Mouse (Mus musculus) midbrain, postnatal 0 days (tissue): ENCODE results near the gene Khk. TPM values are rescaled to one million over a fixed set of nuclear protein-coding genes. Genes with fewer than 3 reads are reported as not detected.

Experiments
- ATAC-seq: fragments of 200-750 bp; cut with Nextera tagmentation; 2 replicates; pipeline ENCODE4 v1.8.0; 2017; ENCODE audit warnings: moderate number of reproducible peaks, mild to moderate bottlenecking, moderate TSS enrichment, moderate library complexity; ENCODE audit not compliant: low FRiP score
- DNase-seq: peaks from one replicate; pipeline ENCODE4 v3.0.0-alpha.2; 2015; ENCODE audit warnings: low spot score
- H3K27ac ChIP-seq: fragments of 300-500 bp; sonication (generic); 2 replicates; pipeline ENCODE4 v1.5.1; 2014; ENCODE audit warnings: low read depth, mild to moderate bottlenecking, low read length, mixed read lengths
- H3K27me3 ChIP-seq: fragments of 300-500 bp; sonication (generic); 2 replicates; pipeline ENCODE4 v1.6.1; 2014; ENCODE audit warnings: low read length, control low read depth, mixed read lengths; ENCODE audit not compliant: insufficient read depth
- H3K36me3 ChIP-seq: fragments of 300-500 bp; sonication (generic); 2 replicates; pipeline ENCODE4 v1.6.1; 2014; ENCODE audit warnings: low read length, control low read depth, mixed read lengths; ENCODE audit not compliant: insufficient read depth
- H3K4me1 ChIP-seq: fragments of 300-500 bp; sonication (generic); 2 replicates; pipeline ENCODE4 v1.6.1; 2014; ENCODE audit warnings: mild to moderate bottlenecking, control low read depth, antibody characterized with exemption, low read length, mixed read lengths; ENCODE audit not compliant: insufficient read depth
- H3K4me2 ChIP-seq: fragments of 300-500 bp; sonication (generic); 2 replicates; pipeline ENCODE4 v1.6.1; 2014; ENCODE audit warnings: low read depth, mild to moderate bottlenecking, low read length, mixed read lengths; ENCODE audit not compliant: poor library complexity, severe bottlenecking
- H3K4me3 ChIP-seq: fragments of 300-500 bp; sonication (generic); 2 replicates; pipeline ENCODE4 v1.5.1; 2014; ENCODE audit warnings: low read depth, mild to moderate bottlenecking, low read length, moderate library complexity
- H3K9ac ChIP-seq: fragments of 300-500 bp; sonication (generic); replicated peaks from 2 replicates; pipeline ENCODE4 v1.6.1; 2014; ENCODE audit warnings: mild to moderate bottlenecking, low read length, moderate library complexity, mixed read lengths; ENCODE audit not compliant: poor library complexity, severe bottlenecking
- H3K9me3 ChIP-seq: fragments of 300-500 bp; sonication (generic); 2 replicates; pipeline ENCODE4 v1.6.1; 2016; ENCODE audit warnings: low read length, control low read depth
- CTCF ChIP-seq: IDR thresholded peaks from 2 replicates; pipeline ENCODE4 v1.5.1; 2016; ENCODE audit warnings: antibody characterized with exemption, mild to moderate bottlenecking
- WGBS: fragments of 180-500 bp; shearing (Covaris S2); extraction: QIAGEN DNeasy Blood & Tissue Kit; methylation state at CpG from one replicate; pipeline ENCODE4 v1.1.7; 2014; 5-methylcytosine and 5-hydroxymethylcytosine counted together
- polyA plus RNA-seq: library from polyadenylated mRNA; unstranded; fragments of >200 nt; fragmentation: Nextera tagmentation; extraction: Ambion mirVana; gene quantifications from 2 replicates; pipeline ENCODE4 v1.2.1, GENCODE M21; 2015
- total RNA-seq: library from RNA; depleted of rRNA; stranded (reverse); fragments of >200 nt; gene quantifications from 2 replicates; pipeline ENCODE4 v1.2.3, GENCODE M21; 2014

Khk gene
- total and polyA plus RNA-seq, 2 experiments from 2014 or later = 1.4 to 17.6 TPM

DNA sequence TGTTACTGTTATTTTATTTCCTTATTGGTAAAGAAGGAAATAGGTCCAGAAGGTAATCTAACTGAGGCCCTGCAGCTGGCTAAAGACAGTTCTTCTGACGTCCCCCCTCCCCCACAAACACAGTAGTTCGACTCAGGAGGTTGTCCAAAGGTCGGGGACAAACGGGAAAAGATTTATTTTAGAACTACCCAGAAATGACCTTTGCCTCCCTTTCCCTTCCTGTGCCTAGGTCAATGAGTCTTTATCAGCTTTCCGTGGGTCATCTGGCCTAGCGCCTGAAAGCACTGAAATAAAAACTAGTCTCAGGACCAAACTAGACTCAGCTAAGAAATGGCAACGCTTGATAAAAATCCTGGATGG is 12.0 kb upstream of the Khk start:
- ATAC-seq (no peak), DNase-seq (no peak)
- Histone ChIP-seq H3K9me3 (no peaks in the 10 kb centered on the region), H3K27me3 (no peaks in the 10 kb centered on the region), H3K27ac (no peak overlapping the region), H3K4me3 (no peak overlapping the region), H3K36me3 (peaks cover 19% of the 10 kb centered on the region), H3K9ac (no peak overlapping the region), H3K4me1 (peaks cover 8% of the 10 kb centered on the region; the same call in 1 of the 2 replicates), H3K4me2 (no peak overlapping the region)
- TF ChIP-seq CTCF = no peak
- 62% methylated on average over 7 of the region's 7 CpGs for WGBS

DNA sequence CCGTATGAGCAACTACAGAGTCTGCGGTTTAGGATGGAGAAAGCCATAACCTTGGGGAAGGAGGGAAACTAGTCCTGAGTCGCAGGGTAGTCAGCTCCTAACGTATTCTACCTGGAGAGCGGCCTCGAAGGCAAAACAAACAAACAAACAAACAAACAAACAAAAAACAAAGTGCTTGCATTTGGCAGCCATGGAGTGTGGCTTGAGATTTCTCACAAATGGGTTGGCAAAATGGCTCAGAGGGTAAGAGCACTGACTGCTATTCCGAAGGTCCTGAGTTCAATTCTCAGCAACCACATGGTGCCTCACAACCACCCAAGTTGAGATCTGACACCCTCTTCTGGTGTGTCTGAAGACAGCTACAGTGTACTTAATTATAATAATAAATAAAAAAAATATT is 11.4 kb upstream of the Khk start:
- DNase-seq = no peak
- peaks cover 8% of the 10 kb centered on the region; the same call in 1 of the 2 replicates for H3K4me1 ChIP-seq
- no peak overlapping the region for H3K4me3 ChIP-seq
- TF ChIP-seq CTCF = no peak
- ATAC-seq = no peak
- H3K9me3 ChIP-seq = no peaks in the 10 kb centered on the region
- no peak overlapping the region for H3K27ac ChIP-seq
- H3K27me3 ChIP-seq = no peaks in the 10 kb centered on the region
- peaks cover 13% of the 10 kb centered on the region for H3K36me3 ChIP-seq
- no peak overlapping the region for H3K4me2 ChIP-seq
- 81% methylated on average over 7 of the region's 7 CpGs for WGBS
- no peak overlapping the region for H3K9ac ChIP-seq

GRCm38 (mm10) chr5:30910481-30910880 is 10.8 kb upstream of the Khk start:
- no peak overlapping the region for H3K27ac ChIP-seq
- ATAC-seq (no peak), DNase-seq (no peak)
- no peak overlapping the region for H3K4me3 ChIP-seq
- H3K9me3 ChIP-seq = no peaks in the 10 kb centered on the region
- H3K9ac ChIP-seq = no peak overlapping the region
- H3K4me2 ChIP-seq = no peak overlapping the region
- no peaks in the 10 kb centered on the region for H3K27me3 ChIP-seq
- H3K36me3 ChIP-seq = peaks cover 7% of the 10 kb centered on the region
- TF ChIP-seq CTCF = no peak
- peaks cover 9% of the 10 kb centered on the region for H3K4me1 ChIP-seq

DNA sequence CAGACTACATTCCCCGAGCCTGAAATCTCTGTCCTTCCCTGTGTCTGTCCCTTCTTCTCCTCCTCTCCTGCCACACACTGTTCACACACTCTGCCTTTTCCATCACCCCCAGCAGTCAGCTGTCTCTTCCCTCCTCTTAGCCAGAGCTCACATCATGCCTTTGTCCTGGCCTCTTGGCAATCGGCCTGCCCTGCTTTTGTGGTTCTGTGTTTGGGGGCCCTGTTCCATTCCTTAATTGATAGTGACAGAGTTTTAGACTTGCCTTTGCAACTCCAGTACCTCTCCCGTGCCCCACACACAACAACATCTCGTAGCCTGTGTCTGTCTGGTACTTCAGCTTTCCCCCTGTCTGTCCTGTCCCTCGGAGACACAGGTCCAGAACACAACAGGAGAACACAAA is 9.1 kb upstream of the Khk start:
- Histone ChIP-seq H3K4me3 (no peak overlapping the region), H3K4me1 (peaks cover 8% of the 10 kb centered on the region), H3K9ac (no peak overlapping the region), H3K9me3 (no peaks in the 10 kb centered on the region), H3K27me3 (no peaks in the 10 kb centered on the region), H3K4me2 (no peak overlapping the region), H3K36me3 (no peaks in the 10 kb centered on the region), H3K27ac (no peak overlapping the region)
- no peak for TF ChIP-seq CTCF
- 52% methylated on average over 5 of the region's 5 CpGs for WGBS
- ATAC-seq = no peak
- no peak for DNase-seq

GRCm38 (mm10) chr5:30913060-30913841 is 8.0 kb upstream of the Khk start, which contains the start of gene Emilin1:
Gene Emilin1, plus strand, starts transcription at chr5:30913402.
- DNase-seq = peak; percentile 41
- WGBS = 28% methylated on average over 13 of the region's 13 CpGs

DNA sequence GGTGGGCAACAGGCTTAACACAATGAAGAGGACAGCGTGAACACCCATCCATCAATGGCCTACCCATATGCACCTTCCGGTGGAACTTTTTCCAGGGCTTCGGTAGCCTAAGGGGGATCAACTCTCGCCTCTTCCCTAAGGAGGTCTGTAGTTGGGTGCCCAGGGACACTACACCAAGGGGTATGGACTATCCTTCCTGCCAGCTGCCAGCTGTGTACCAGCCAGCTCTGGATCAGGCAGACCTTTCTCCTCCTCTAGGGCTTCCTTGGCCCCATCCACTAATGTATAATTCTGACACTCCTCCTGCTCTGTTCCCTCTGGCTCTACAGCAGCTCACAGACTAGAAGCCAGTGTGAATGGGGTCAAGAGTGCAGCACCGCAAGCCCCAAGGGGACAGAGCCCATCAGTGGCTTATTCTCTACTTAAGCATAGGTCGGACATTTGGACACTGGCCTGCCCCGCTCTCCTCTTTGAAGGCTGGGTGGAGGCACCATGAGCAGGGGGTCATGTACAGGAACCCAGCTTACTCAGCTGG is 7.1 kb upstream of the Khk start:
- ATAC-seq (no peak), DNase-seq (no peak)
- peak overlapping the region; percentile 18; the same call in 1 of the 2 replicates for H3K4me2 ChIP-seq
- no peak overlapping the region for H3K9ac ChIP-seq
- no peaks in the 10 kb centered on the region for H3K27me3 ChIP-seq
- H3K36me3 ChIP-seq = no peaks in the 10 kb centered on the region
- peaks cover 3% of the 10 kb centered on the region; the same call in 1 of the 2 replicates for H3K4me1 ChIP-seq
- WGBS = 80% methylated on average over 7 of the region's 7 CpGs
- H3K27ac ChIP-seq = no peak overlapping the region
- no peaks in the 10 kb centered on the region for H3K9me3 ChIP-seq
- no peak overlapping the region; the same call in 1 of the 2 replicates for H3K4me3 ChIP-seq
- no peak for TF ChIP-seq CTCF

More at GRCm38 (mm10) chr5:30913060-30913841, 8.0 kb upstream of the Khk start, which contains the start of gene Emilin1:
- Histone ChIP-seq H3K36me3 (no peaks in the 10 kb centered on the region), H3K4me3 (no peak within 1 kb of the TSS; the same call in 1 of the 2 replicates), H3K9me3 (no peaks in the 10 kb centered on the region), H3K27ac (0 out of 2 replicates have a peak within 1 kb of the TSS, but pooled peaks have one; percentile 6), H3K9ac (no peak within 1 kb of the TSS), H3K4me1 (peaks cover 5% of the 10 kb centered on the region), H3K27me3 (no peaks in the 10 kb centered on the region), H3K4me2 (peak within 1 kb of the TSS; percentile 18; the same call in 1 of the 2 replicates)
- TF ChIP-seq CTCF = no peak
- ATAC-seq = no peak
